Mouse (Mus musculus) CD8-positive naive resting alpha-beta T cell, adult 2 months (primary cell): ENCODE measurements around the gene Nup188.

ENCODE experiments used
- DNase-seq, 2 experiments: peaks; one replicate each; pipeline ENCODE4 v3.0.0; 2022; ENCODE audit warnings: low read depth in 2 of 2, low spot score in 2 of 2

Nup188 gene

DNA sequence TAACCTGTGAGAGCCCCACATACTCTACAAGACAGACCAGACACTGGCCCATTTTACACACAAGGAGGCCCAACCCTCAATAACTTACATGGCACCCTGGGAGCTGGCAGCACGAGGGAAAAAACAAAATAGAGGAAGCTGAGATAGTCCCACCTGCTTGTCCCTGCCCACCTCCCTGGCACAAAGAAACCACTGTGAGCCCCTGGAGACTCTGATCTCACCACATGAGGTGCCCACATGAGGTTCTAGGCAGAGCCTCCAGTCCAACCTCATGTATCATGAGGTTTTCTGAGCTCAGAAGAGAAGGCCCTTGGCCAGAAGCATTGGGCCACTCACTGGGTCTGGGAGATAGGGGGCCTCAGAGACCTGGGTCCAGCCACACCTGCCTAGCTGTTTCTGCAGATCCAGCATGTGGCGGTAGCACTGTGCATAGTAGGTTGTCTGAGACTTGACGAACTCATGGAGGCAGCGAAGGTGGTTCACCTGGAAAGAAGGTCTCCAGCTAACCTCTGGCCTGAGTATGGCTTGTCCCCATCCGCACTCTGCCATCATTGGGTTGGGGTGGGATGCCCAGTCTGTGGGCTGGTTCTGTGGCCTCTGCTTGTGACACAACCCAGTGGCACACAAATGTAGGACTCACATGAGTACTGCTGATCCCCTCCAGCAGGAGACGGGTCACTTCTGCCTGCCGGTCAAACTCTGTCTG, 59.9 kb downstream of the Nup188 start:
- no peak for DNase-seq

DNA sequence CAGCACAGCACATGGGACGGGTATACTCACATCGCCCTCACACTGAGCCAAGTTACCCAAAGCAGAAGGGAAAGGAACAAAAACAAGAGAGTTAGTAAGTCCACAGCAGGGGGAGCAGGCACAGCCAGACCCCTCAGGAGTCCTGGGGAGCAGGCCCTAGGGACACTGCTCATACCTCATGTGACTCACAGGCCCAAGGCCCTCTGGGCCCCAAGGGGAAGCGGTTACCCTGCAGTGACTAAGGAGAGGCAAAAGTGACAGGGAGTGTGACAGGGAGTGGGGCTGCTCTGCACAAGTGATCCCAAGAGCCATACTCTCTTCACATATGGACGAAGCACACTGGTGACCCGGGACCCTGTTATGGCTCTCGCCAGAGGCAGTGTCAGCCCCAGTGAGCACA, 63.0 kb downstream of the Nup188 start:
- no peak for DNase-seq

DNA sequence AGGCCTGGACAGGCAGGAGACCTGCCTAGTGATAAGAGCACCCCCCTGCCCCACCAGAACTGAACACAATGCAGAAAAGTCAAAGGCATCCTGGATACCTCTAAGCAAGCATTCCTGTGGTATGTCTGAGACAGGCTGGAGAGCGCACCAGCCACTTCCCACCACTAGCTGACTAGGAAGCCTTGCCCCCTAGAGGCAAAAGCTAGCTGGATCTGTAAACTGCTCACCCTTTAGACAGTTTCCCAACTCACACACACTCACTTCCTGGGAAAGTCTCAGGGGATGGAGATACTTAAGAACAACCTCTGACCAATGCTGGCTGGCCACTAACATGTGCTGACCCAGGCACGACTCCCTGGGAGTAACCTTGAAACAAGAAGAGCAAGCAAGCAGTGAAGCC, 65.0 kb downstream of the Nup188 start:
- no peak for DNase-seq

DNA sequence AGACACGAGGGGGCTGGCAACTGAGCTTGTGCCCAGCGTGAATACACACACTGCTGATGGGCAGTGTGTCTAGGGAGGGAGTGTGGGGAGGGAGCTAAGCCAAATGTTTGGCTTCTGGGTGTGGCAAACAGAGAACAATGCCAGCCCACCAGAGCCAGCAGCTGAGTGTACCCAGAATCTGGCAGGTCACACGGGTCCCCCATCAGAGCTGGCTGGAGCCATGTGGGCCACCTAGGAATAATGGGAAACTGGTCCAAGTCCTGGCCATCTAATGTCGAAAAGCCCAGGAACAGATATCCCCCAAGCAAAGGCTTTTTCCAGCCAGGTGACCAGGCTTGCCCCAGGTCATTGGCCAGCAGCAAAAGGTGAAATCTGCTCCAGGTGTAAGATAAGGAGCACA, 69.7 kb downstream of the Nup188 start:
- DNase-seq: no peak

DNA sequence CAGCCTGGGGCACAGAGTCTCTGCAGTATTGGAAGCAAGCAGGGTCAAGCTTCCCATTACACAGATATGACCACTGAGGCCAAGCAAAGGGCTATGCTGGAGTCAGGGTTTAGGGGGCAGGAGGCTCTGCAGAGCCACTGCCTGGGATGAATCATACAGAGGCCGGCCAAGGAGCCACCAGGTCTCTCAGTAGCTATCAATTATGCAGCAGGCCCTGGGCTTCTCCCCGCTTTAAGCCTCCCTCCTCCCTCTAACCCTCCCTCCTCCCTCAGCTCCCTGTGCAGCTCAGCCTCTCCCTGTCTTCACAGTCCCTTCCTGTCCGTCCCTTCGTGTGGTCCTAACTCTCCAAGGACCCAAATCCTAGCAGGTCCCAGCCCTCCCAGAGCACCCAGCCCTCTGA, 70.1 kb downstream of the Nup188 start:
- DNase-seq: no peak

DNA sequence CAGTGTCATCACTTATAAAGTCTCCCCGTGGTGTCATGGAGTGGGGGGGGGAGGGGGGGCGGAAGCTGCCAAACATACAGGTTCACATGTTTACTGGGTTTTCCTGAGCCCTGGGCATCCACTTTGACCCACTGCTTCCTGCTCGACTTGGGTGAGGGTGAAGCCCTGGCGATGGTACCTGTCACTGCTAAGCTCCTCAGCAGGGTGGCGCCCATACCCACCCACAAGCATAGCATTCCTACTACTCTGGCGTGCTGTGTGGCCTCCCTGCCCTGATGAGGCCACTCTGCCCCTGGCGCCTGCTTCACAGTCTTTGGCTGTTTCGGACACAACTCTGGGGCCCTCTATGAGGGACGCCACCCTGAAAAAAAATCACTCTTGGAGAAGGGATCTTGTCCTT, 70.7 kb downstream of the Nup188 start:
- no peak for DNase-seq

DNA sequence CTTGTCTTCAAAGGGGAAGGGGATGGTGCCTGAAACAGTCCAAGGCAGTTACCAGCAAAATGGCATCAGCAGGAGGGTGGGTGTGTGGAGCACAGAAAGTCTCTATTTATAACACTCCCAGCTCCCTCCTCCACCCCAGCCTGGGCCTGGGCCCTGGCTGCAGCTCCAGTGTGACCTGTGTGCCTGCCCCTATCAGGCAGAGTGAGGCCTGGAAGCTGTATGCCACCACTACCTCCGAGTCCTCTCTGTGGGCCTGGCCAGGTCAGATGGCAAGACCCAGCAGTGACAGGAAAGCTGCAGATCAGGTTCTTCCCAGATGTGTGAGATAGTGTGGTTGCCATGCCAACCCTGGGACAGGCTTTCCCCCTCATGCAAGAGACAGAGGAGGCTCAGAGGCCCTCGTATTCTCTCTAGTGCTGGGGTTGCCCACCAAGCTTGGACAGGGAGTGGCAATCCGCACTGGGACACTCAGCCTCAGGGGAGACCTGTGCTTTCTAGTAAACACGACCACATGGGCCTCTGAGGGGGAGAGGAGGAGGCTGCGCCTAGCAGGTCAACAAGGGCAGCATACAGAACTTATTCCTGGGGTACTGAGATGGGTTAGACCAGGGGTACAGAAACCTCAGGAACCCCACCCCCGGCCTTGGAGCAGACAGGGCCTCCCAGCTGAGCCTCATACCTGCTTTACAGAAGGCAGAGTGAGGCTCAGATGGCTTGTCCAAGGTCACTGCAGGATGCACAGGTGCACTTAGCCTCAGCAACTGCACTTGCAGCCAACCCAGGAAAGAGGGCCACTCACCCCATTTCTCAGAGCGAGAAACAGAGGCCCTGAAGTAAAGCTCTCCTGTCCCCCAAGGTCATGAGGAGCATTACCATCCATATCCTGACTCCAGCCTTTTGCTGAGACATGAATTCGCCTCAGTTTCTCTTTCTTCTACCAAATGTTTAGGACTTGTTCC, 71.6 kb downstream of the Nup188 start:
- DNase-seq: no peak

DNA sequence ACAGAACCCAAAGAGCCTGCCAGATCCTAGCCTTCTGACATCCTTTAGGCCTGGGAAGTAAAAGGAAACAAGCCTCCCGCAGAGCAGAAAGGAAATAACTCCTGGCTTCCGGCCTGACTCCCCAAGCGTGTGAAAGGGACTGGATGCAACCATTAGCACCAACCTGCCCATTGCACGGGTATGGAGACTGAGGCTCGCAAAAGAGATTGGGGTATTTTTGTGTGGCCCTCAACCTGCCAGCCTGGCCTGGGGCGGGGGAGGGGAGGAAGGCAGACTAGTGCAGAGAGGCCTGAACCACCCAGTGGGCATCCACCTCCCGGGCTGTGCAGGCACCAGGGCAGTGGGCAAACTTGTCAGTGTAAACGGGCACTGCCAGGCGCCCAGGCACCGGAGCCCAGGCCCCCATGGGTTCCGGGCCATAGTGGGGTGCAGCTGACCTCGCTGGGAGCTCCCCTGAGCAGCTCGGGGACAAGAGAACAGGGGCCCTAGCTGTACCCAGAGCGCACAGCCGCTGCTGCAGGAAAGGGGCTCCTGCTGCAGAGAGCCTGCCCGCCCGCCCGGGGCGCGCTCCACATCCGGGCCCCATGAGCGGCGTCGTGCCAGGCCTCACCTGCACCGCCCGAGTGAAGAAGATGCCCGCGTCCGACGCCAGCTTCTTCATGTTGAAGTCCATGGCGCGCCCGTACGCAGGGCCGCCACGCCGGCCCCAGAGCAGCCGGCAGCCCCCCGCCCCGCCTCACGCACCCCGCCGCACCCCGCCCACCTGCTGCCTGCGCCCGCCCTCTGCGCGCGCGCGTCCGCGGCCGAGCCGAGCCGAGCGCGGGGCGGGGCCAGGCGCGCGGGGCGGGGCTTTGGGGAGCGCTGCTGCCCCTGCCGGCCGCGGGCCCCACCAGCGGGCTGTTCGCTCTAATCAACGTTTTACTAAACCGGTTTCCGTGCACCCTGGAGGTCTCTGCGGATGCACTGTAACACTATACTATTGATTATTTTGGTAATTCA, 72.6 kb downstream of the Nup188 start, which contains the start of gene Sh3glb2:
TSS of gene Sh3glb2 (minus strand) at position 805 of the 999 bp plus-strand sequence.
- peak; percentile 74 to 82 for DNase-seq

DNA sequence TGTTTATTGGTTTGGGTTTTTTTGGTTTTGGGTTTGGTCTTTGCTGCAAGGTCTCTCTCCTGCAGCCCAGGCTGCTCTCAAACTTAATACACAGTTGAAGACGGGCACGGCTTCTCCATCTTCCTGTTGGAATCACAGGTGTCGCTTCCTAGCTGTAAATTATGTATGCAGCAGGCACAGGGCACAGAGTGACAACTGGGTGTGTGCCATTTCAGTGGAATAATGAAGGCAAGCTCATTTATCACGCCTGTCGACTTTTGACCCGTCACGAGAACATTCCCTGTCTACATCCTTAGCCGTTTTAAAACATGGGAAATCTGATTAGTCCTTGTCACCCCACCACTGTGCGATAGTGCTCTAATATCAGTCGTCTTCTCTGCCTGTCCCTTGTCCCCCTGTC, 74.4 kb downstream of the Nup188 start:
- no peak for DNase-seq

DNA sequence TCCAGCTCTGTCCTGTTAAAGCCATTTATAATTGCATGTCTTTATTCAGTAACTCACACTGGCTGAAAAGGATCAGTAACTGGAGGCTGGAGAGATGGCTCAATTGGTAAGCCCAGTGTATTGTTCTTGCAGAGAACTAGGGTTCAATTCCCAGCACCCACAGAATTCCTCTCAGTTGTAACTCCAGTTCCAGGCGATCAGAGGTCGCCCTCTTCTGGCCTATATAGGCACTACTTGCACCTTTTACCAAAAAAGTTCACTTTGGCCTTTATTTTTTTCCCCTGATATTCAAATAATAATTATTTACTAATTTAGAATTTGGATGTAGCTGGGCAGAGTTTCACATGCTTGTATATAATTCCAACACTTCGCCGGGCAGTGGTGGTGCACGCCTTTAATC, 76.7 kb downstream of the Nup188 start:
- DNase-seq: no peak

DNA sequence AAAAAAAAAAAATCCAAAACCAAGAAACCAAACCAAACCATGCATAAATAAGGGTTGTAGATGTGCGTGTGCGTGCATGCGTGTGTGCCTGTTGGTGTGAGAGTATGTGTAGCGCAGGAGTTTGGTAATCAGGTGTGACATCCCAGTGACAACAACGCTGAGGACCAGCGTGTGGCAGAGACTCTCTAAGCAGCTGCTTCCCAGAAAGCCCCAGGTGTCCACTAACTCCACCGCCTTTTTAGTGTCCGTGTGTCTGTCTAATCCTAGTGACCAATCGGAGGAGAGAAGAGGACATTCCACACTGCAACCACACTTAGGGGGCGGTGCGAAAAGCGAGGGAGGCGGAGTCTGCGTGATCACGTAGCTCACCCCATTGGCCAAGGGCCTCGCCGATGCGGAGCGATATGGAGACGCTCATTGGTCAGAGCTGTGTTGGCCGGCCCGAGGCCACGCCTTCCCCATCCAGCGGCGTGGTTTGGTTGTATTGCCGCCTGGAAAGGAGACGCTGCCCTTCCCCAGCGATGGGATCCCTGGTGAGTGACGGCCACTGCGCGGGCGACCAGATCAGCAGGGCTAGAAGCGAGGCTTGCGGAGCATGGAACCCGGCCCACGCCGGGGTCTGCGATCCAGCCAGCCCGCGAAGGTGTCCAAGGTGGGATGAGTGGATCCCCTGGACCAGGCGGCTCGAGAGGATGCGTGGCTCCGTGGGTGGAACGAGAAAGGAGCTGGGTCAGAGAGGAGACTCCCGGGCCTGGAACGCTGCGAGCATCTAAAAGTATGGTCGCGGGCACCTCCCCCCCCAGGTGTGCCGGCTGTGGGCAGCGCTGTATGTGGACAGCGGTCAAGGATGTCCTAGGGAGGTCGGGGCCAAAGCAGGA, 77.8 kb downstream of the Nup188 start, which contains the start of gene Miga2:
TSS of gene Miga2 (plus strand) at position 461 of the 878 bp plus-strand sequence.
- DNase-seq: peak; percentile 87 to 93

DNA sequence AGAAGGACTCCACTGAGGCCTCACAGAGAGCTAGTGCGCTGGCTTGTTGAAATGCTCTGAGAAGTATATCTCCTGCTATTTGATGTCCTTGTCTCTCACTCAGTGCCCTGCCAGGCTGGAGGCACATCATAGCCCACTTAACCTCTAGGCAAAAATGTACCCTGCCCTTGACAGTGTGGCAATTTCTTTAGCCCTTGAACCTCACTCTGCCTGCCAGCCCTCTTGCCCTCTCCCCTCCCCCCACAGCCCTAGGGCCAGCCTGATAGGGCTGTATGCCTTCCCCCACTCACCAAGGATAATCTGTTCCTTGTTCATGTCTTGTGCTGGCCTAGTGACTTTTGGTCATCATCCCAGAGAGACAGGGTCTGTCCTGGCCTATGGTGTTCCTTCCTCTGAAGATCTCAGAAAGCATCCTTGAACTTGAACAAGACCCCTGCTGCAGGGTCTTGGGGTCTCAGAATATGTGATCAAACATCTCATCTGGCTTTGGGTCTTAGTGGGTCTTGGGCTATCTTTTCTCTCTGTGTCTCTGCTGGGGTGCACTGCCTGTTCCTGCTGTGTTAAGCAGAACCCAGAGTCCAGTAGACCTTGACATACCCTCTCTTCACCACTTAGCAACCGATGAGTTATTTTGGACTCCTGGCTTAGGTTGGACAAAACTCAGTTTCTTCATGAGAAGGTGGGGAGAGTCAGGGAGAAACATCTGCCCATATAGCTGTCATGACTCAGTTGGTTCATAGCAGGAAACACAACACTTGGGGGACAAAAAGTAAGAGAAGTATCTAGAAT, 79.3 kb downstream of the Nup188 start:
- no peak for DNase-seq

DNA sequence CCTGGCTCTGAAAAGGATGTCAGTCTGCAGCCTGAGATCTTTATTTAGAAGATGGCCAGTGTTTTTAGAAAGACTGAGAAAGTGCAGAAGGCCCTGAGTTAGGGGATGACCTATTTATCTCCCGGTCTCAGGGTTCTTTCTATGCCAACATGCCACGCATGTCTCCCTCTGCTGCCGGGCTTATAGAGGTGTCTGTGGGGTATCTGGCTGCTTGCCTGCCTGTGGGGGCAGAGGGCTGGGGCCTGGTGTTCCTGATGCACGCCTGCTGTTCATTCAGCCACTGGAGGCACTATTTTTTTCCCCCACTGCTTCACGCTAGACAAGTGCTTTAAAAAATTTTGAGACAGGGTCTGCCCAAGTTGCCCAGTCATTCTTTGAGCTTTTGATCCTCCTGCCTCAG, 80.0 kb downstream of the Nup188 start:
- DNase-seq: no peak

DNA sequence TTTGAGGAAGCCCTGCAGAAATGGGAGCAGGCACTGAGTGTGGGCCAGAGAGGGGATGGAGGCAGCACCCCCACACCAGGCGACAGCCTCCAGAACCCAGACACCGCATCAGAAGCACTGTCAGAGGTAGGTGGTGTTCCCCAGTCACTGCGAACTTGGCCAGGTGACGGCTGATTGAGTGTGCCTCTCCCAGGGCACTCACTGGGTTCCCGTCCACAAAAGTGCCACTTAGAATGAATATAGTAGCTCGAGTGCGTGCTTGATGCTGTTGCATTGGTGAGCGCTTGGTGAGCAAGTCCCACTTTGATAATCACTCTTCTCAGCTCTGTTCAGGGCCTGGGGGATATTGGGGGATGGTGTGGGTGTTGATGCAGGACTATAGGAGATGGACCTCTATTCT, 85.3 kb downstream of the Nup188 start:
- no peak for DNase-seq

DNA sequence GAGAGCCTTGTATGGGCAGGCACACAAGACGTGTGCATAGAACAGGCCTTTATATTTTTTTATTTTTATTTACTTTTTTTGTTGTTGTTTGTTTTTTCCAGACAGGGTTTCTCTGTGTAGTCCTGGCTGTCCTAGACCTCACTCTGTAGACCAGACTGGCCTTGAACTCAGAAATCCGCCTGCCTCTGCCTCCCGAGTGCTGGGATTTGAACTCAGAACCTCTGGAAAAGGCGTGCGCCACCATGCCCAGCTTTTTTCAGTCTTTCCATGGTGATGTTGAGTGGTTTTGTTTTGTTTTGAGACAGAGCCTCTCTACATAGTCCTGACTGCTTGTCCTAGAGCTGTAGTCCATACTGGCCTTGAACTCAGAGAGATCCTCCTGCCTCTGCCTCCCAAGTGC, 86.5 kb downstream of the Nup188 start:
- DNase-seq: no peak

DNA sequence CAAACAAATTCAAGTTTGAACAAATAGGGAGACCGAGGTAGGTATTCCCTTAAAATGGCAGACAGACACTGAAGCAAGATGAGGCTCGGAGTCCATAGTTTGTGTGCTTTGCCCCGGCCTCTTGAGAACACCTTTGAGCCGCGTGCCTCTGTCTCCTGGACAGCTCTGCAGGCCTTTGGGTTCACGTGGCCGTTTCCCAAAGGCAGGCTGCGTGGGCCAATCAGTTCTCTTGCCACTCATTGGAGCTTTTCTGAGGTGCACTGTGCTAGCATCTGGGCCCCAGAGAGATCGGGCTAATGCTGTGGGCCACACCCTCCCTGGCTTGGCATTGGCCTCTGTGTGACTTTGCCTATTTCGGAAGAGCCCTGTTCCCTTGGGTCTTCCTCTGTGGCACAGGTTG, 89.7 kb downstream of the Nup188 start:
- no peak for DNase-seq

DNA sequence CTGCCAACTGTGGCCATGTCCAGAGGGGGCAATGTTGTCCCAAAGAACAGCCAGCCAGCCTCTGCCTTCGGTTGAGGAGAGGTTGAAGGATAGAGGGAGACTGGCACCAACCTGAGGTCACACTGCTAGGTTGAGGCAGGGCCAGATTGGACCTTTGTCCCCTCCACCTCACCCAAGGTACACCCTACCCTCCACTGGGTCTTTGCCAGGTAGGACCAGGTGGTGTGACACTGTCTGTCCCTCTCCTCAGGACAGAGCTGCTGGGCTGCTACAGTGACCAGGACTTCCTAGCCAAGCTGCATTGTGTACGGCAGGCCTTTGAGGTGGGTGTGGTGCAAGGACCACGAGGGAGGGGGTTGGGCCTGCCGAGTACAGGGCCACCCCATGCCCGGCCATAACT, 91.5 kb downstream of the Nup188 start:
- DNase-seq: no peak

DNA sequence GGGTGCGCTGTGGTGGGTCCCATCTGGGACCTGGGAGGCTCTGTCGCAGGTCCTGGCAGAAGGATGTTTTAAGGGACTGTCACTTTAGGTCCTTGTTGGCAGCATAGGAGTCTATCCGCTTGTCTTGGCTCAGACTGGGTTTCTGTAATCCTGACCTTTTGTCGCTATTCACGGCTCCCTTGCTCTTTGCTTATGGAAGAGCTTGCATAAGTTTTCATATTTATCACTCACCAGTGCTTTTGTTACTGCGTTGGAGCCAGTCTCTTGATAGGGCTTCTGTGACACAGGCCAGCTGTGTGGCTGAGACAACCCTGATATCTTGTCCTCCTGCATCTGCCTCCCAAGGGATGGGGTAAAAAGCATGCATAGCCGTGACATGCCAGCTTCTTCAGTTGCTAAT, 93.1 kb downstream of the Nup188 start:
- no peak for DNase-seq
